Mouse (Mus musculus): ENCODE measurements around the gene Arhgap23. TPM values are rescaled to one million over a fixed set of nuclear protein-coding genes. Genes with fewer than 3 reads are reported as not detected.
A peak's percentile ranks its signal among the peaks of the same experiment; 100 is the strongest.

Arhgap23 gene
- polyA plus RNA-seq, 1 experiment = 31.5 TPM

GRCm38 (mm10) chr11:97434704-97435454 is 19.5 kb downstream of the Arhgap23 start:
- DNase-seq (ENCODE audit: low read depth) = peak; percentile 86

GRCm38 (mm10) chr11:97435808-97436491 is 20.6 kb downstream of the Arhgap23 start:
- DNase-seq (ENCODE audit: low read depth) = no peak

- no peak for DNase-seq (ENCODE audit: low read depth)
Measured at GRCm38 (mm10) chr11:97437745-97438144, 22.4 kb downstream of the Arhgap23 start.

DNA sequence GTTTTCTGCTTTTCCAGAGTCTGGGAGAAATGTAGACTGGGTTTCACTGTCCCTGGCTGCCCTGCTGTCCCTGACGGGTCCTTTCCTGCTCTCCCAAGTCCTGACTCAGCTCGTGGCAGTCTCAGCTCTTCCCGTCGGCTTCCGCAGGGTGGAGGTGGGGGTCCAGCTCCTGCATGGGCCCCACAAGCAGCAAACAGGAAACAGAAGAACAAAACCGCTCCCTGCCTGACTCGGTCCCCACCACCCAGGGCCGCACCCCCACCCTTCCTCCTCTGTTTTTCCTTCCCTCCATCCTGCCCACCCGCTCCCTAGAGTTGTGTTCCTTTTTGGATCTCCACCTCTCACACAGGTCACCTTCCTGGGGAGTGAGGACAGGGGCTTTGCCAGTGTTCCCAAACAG is 23.5 kb downstream of the Arhgap23 start:
- no peak for DNase-seq (ENCODE audit: low read depth)

GRCm38 (mm10) chr11:97439935-97440334 is 24.6 kb downstream of the Arhgap23 start:
- no peak for DNase-seq (ENCODE audit: low read depth)

- no peak for DNase-seq (ENCODE audit: low read depth)
Measured at GRCm38 (mm10) chr11:97440441-97440881, 25.1 kb downstream of the Arhgap23 start.

DNA sequence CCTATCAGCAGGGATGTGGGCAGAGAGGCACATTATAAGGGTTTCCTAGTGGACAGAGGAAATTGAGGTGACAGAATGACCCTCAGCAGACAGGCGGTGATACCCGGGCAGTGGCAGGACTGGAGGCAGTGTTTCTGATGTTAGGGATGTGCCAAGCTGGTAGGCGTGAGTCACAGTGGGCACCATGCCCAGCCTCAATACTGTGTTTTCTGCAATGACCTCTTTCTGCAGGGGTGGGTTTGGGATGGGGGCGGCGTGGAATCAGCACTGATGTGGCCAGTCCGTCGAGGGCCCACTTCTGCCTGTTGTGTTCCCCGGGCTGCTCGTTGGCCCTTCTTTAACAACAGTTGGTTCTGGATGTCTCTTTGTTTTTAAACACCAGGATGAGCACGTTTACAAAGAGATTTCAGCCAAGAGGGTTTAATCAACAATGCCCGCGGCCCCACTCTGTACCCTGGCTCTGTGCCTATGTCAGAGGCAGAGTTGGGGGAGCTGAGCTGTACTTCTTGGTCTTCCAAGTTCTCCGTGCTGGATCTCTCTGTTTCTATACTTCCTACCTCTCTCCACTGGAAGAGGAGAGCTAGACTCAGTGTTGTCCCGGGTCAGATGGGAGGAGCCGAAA is 25.8 kb downstream of the Arhgap23 start:
- DNase-seq (ENCODE audit: low read depth) = no peak

DNA sequence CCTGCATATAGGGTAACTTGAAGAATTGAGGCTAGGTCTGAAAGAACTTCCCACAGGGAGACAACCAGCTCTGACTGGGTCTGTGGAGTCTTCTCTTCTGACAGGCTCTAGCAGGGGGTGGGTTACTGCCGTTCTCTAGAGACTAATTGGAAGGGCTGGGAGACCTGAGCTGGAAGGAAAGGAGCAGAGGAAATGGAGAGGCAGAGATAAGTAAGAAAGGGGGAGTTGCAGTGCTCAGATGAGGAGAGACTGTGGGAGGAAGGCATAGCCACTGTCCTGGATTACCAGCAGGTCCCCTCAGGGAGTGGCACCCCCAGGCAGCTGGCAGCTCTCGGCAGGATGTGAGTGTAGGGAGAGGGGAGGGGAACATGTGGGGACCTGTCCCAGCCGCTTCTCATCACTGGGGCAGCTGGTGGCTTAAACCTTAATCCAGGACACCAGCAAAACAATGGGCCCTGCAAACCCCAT is 26.4 kb downstream of the Arhgap23 start:
- no peak for DNase-seq (ENCODE audit: low read depth)

DNA sequence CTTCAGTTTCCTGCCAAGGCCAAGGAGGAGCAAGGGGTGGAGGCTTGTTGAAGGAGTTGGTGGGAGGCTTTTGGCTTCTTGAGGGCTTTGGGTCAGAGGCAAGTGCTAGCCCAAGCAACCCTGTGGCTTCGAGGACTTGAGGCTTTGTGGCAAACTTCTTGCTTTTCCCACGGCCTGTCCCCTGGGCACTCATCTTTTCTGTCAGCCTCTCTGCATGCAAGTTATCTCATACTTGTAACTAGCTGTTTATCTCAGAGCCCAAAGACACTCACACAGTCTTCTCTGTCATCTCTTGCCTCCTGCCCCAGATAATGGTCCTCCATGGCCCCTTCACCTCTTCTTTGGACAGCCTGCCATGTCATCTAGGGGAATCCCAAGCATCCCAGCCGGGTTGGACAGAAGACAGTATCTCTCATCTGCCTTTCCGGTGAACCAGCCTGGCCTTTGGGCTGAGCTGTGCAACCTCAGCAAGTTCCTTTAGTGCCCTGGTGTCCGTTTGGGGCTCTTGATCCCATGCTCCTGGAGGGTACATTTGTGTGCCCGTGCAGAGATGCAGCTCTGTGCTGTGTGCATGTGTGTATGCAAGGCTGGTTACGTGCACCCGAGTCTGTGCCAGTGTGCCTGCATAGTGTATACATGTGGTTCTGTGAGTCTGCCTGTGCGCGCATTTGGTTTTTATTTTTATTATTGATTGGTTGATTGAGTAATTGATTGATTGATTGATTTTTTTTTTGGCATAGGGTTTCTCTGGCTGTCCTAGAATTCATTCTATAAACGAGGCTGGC is 27.8 kb downstream of the Arhgap23 start:
- no peak for DNase-seq (ENCODE audit: low read depth)

GRCm38 (mm10) chr11:97445596-97445995 is 30.3 kb downstream of the Arhgap23 start:
- DNase-seq (ENCODE audit: low read depth) = no peak

GRCm38 (mm10) chr11:97445999-97446511 is 30.7 kb downstream of the Arhgap23 start:
- no peak for DNase-seq (ENCODE audit: low read depth)

- no peak for DNase-seq (ENCODE audit: low read depth)
Measured at GRCm38 (mm10) chr11:97447979-97448378, 32.6 kb downstream of the Arhgap23 start.

GRCm38 (mm10) chr11:97448611-97449394 is 33.5 kb downstream of the Arhgap23 start:
- no peak for DNase-seq (ENCODE audit: low read depth)

GRCm38 (mm10) chr11:97449601-97450293 is 34.4 kb downstream of the Arhgap23 start:
- no peak for DNase-seq (ENCODE audit: low read depth)

GRCm38 (mm10) chr11:97450305-97450922 is 35.1 kb downstream of the Arhgap23 start:
- no peak for DNase-seq (ENCODE audit: low read depth)

DNA sequence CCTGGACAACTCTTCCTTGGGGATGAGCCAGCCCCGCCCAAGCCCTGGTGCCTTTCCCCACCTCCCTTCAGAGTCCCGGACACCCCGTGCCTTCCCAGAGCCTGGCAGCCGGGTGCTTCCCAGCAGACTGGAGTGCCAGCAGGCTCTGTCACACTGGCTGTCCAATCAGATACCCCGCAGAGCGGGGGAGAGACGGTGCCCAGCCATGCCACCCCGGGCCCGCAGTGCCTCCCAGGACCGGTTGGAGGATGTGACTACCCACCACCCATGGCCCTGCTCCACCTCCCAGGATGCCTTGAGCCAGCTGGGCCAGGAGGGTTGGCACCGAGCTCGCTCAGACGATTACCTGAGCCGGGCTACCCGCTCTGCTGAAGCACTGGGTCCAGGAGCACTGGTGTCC is 36.3 kb downstream of the Arhgap23 start:
- DNase-seq (ENCODE audit: low read depth) = no peak

GRCm38 (mm10) chr11:97457120-97457519 is 41.8 kb downstream of the Arhgap23 start:
- DNase-seq (ENCODE audit: low read depth) = no peak

GRCm38 (mm10) chr11:97461307-97461820 is 46.0 kb downstream of the Arhgap23 start:
- no peak for DNase-seq (ENCODE audit: low read depth)

DNA sequence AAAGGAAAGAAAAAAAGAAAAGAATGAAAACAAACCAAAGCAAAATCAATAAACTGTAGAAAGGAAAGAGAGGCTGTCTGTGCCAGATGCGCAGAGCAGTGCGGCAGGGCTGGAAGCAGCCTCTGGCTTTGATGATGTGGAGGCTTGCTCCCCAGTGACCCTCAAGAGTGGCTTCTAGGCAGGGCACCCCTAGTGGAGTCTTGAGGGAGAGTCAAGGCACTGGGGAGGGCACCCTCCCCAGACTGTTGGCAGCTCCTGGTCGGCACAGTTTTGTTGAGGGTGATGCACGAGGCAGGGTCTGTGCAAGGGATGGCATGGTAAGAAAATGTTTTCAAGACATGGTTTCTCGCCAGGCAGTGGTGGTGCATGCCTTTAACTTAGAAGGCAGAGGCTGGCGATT is 47.2 kb downstream of the Arhgap23 start:
- DNase-seq (ENCODE audit: low read depth) = no peak
